Mouse (Mus musculus) small intestine, adult 2 months (tissue): ENCODE measurements at regions not wholly inside any gene's neighbourhood (a gene's known extent, or its start where the extent isn't known, plus 50 kb on each side); places are given as distances from the start of the nearest gene placed in this dataset.

Experiments used
- H3K27ac ChIP-seq: fragments of 200-500 bp; 2 replicates; pipeline ENCODE4 v1.5.1; 2012; ENCODE audit warnings: low read depth, low read length, control low read depth, inconsistent platforms; ENCODE audit not compliant: insufficient read depth
- H3K27me3 ChIP-seq: fragments of 200-500 bp; 2 replicates; pipeline ENCODE4 v1.6.1; 2012; ENCODE audit warnings: mild to moderate bottlenecking, moderate library complexity, low read length, inconsistent platforms; ENCODE audit not compliant: control insufficient read depth, insufficient read depth
- H3K36me3 ChIP-seq: fragments of 200-500 bp; 2 replicates; pipeline ENCODE4 v1.6.1; 2012; ENCODE audit warnings: mild to moderate bottlenecking, low read length, control low read depth, inconsistent platforms; ENCODE audit not compliant: control insufficient read depth, insufficient read depth
- H3K4me1 ChIP-seq: fragments of 200-500 bp; 2 replicates; pipeline ENCODE4 v1.6.1; 2012; ENCODE audit warnings: low read length, inconsistent platforms, mixed read lengths; ENCODE audit not compliant: control insufficient read depth, insufficient read depth, insufficient read length
- H3K4me3 ChIP-seq: fragments of 200-500 bp; 2 replicates; pipeline ENCODE4 v1.5.1; 2012; ENCODE audit warnings: low read depth, mild to moderate bottlenecking, control low read depth, inconsistent platforms, low read length, moderate library complexity
- CTCF ChIP-seq: fragments of 200-500 bp; IDR thresholded peaks from 2 replicates; pipeline ENCODE4 v1.5.1; 2012; ENCODE audit warnings: low read depth, mild to moderate bottlenecking, control low read depth, inconsistent platforms, low read length, moderate library complexity, mixed read lengths; ENCODE audit not compliant: insufficient replicate concordance, insufficient read length; ENCODE audit errors: extremely low read depth
- POLR2A ChIP-seq: fragments of 200-500 bp; IDR thresholded peaks from 2 replicates; pipeline ENCODE4 v1.6.1; 2012; ENCODE audit warnings: low read depth, mild to moderate bottlenecking, control low read depth, inconsistent platforms, low read length, moderate library complexity
- WGBS: fragments of 180-500 bp; shearing (Covaris S2); methylation state at CpG from one replicate; pipeline ENCODE4 v1.1.7; 2018; 5-methylcytosine and 5-hydroxymethylcytosine counted together

GRCm38 (mm10) chr1:184291129-184291528 is 257.0 kb upstream of the 1700056E22Rik start:
- Histone ChIP-seq H3K4me3 (no peak overlapping the region), H3K27ac (no peak overlapping the region), H3K36me3 (no peaks in the 10 kb centered on the region), H3K27me3 (no peaks in the 10 kb centered on the region), H3K4me1 (no peaks in the 10 kb centered on the region)
- WGBS: 86% methylated on average over 7 of the region's 7 CpGs
- TF ChIP-seq CTCF (no peak), POLR2A (no peak)

GRCm38 (mm10) chr1:184289733-184290416 is 255.8 kb upstream of the 1700056E22Rik start:
- Histone ChIP-seq H3K4me3 (no peak overlapping the region), H3K4me1 (no peaks in the 10 kb centered on the region), H3K36me3 (no peaks in the 10 kb centered on the region), H3K27ac (no peak overlapping the region), H3K27me3 (no peaks in the 10 kb centered on the region)
- TF ChIP-seq POLR2A (no peak), CTCF (no peak)
- 43% methylated on average over 7 of the region's 7 CpGs for WGBS

GRCm38 (mm10) chr1:184281768-184282167 is 247.7 kb upstream of the 1700056E22Rik start:
- no peaks in the 10 kb centered on the region for H3K27me3 ChIP-seq
- peak overlapping the region; percentile 57 for H3K27ac ChIP-seq
- peaks cover 7% of the 10 kb centered on the region; the same call in 1 of the 2 replicates for H3K4me1 ChIP-seq
- WGBS: 17% methylated on average over 5 of the region's 5 CpGs
- H3K4me3 ChIP-seq: no peak overlapping the region
- no peaks in the 10 kb centered on the region for H3K36me3 ChIP-seq
- no peak for TF ChIP-seq CTCF

- WGBS: 75% methylated on average over 10 of the region's 10 CpGs
- TF ChIP-seq CTCF (no peak), POLR2A (no peak)
Observed at GRCm38 (mm10) chr1:184279263-184279662, 245.2 kb upstream of the 1700056E22Rik start.

GRCm38 (mm10) chr1:184277001-184277400 is 242.9 kb upstream of the 1700056E22Rik start:
- Histone ChIP-seq H3K4me1 (peaks cover 15% of the 10 kb centered on the region; the same call in 1 of the 2 replicates), H3K27me3 (no peaks in the 10 kb centered on the region), H3K36me3 (no peaks in the 10 kb centered on the region), H3K4me3 (no peak overlapping the region), H3K27ac (peak overlapping the region; percentile 44)
- 11% methylated on average over 2 of the region's 2 CpGs for WGBS
- no peak for TF ChIP-seq POLR2A
- TF ChIP-seq CTCF: no peak

More at GRCm38 (mm10) chr1:184279263-184279662, 245.2 kb upstream of the 1700056E22Rik start:
- Histone ChIP-seq H3K36me3 (no peaks in the 10 kb centered on the region), H3K27ac (no peak overlapping the region), H3K27me3 (no peaks in the 10 kb centered on the region), H3K4me3 (no peak overlapping the region), H3K4me1 (peaks cover 15% of the 10 kb centered on the region; the same call in 1 of the 2 replicates)

GRCm38 (mm10) chr1:184275877-184276276 is 241.8 kb upstream of the 1700056E22Rik start:
- Histone ChIP-seq H3K27ac (peak overlapping the region; percentile 98), H3K4me3 (no peak overlapping the region)
- TF ChIP-seq POLR2A (no peak), CTCF (no peak)

GRCm38 (mm10) chr1:184275396-184275795 is 241.3 kb upstream of the 1700056E22Rik start:
- 32% methylated on average over 3 of the region's 3 CpGs for WGBS

More at GRCm38 (mm10) chr1:184275877-184276276, 241.8 kb upstream of the 1700056E22Rik start:
- no peaks in the 10 kb centered on the region for H3K27me3 ChIP-seq
- no peaks in the 10 kb centered on the region for H3K36me3 ChIP-seq
- 17% methylated on average over 9 of the region's 9 CpGs for WGBS
- peaks cover 15% of the 10 kb centered on the region; the same call in 1 of the 2 replicates for H3K4me1 ChIP-seq

More at GRCm38 (mm10) chr1:184275396-184275795, 241.3 kb upstream of the 1700056E22Rik start:
- H3K4me1 ChIP-seq: peaks cover 15% of the 10 kb centered on the region; the same call in 1 of the 2 replicates
- no peak overlapping the region for H3K4me3 ChIP-seq
- no peaks in the 10 kb centered on the region for H3K27me3 ChIP-seq
- peak overlapping the region; percentile 98 for H3K27ac ChIP-seq
- H3K36me3 ChIP-seq: no peaks in the 10 kb centered on the region
- TF ChIP-seq CTCF: no peak
- no peak for TF ChIP-seq POLR2A
